Mouse (Mus musculus) liver, adult 2 months (tissue): ENCODE data around the gene Prss45.

Experiments
- CTCF ChIP-seq: fragments of 200-500 bp; IDR thresholded peaks from 2 replicates; pipeline ENCODE4 v1.5.1; 2011; ENCODE audit warnings: low read depth, low read length, control low read depth
- POLR2A ChIP-seq: fragments of 200-500 bp; IDR thresholded peaks from 2 replicates; pipeline ENCODE4 v1.6.1; 2011; ENCODE audit warnings: low read length, control low read depth; ENCODE audit not compliant: insufficient read depth; ENCODE audit errors: extremely low read depth

- TF ChIP-seq POLR2A (peak; percentile 92), CTCF (no peak)
Observed at GRCm38 (mm10) chr9:110879998-110880561, 45.7 kb downstream of the Prss45 start, which contains the start of gene Tmie.
